Mouse (Mus musculus): Measurements from ENCODE around the gene Terb1.

The Terb1 gene

DNA sequence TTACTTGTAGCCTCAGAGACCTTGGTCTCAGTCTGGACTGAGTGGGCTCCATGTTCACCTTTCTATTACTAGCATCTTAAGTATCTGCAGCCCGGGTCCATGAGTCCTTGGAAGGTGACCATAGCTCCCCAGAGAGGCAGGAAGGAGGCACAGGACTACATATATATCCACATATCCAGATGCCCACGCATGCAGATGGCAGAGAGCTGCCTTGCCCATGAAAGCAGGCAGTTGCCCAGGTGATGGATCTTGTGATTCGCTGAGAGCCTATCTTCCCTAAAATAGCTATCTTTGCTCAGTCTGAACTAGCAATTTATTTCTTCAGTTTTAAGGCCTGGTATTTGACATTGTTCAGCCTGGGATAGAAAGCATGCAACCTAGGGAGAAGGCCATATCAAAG, 98.2 kb downstream of the Terb1 start:
- no peak for DNase-seq (ENCODE audit: low spot score)

GRCm38 (mm10) chr8:104410628-104411273, 99.0 kb downstream of the Terb1 start:
- DNase-seq (ENCODE audit: low spot score) = no peak

GRCm38 (mm10) chr8:104408328-104409110, 101.2 kb downstream of the Terb1 start:
- DNase-seq (ENCODE audit: low spot score) = no peak

GRCm38 (mm10) chr8:104406340-104407128, 103.2 kb downstream of the Terb1 start:
- DNase-seq (ENCODE audit: low spot score) = no peak

DNA sequence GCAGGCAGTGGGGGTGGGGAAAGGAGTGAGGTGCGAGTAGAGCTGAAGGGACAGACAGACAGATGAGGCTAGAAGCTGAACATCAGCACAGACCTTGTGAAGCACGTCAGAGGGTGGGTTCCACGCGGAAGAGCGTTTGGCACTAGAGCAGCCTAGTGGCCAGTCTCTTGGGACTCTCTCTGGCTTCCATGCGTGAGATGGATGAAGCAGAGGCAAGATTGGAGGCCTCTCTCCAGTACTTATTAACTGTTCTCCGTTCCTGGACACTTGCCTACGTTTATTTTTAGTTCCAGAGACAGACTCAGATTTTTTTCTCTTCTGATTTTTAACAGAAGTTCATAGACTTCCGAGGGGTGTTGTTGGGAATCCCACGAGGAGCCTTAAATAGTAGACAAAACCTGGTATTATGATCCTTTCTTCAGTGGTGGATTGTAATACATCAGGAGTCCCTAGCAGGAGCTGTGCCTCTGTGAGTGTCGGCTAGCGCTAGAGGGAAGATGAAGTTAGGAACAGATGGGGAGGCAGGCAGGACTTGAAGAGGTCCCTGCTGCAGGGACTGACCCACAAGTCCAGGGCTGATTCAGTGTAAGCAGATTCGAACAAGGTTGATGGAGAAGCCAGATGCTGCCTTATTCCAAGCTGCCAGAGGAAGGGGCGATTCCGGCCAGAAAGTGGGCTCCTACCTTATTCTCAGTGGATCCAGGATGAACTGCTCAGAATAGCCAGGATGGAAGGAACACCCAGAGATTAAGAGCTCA, 104.1 kb downstream of the Terb1 start:
- DNase-seq (ENCODE audit: low spot score) = no peak

- DNase-seq (ENCODE audit: low spot score) = no peak
Observed at GRCm38 (mm10) chr8:104403596-104403995, 106.1 kb downstream of the Terb1 start.
